Comparison of ENCODE assay signal across 8 mouse cellular contexts in the genomic region with DNA sequence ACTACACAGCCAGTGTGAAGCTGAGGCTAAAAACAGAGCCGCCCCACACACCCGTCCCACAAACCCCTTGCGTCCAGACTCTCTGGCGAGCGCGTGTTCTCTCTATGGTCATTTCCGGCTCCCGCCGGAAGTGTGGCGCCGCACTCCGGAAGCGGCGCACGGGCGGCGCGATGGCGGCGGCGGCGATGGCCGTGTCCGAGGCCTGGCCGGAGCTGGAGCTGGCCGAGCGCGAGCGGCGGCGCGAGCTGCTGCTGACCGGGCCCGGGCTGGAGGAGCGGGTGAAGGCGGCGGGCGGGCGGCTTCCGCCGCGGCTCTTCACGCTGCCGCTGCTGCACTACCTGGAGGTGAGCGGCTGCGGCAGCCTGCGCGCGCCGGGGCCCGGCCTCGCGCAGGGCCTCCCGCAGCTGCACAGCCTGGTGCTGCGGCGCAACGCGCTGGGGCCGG. TPM values are rescaled to one million over a fixed set of nuclear protein-coding genes. Genes with fewer than 3 reads are reported as not detected.
DNase-seq lines count a peak whose midpoint lies in the region; ATAC-seq and TF ChIP-seq lines count a peak whose summit lies in the region.

A gene (plus strand): TSS at position 86 of the 444 bp plus-strand sequence.

- H3K9me3 ChIP-seq in ES-Bruce4 (replicated peaks; ENCODE audit: control insufficient read depth, insufficient read depth, low read length, poor library complexity, severe bottlenecking) = no peaks in the 10 kb centered on the region
- no peaks in the 10 kb centered on the region for H3K9me3 ChIP-seq in forebrain, embryonic 11.5 days (ENCODE audit: control insufficient read depth, low read length)
- no peaks in the 10 kb centered on the region for H3K9me3 ChIP-seq in heart, embryonic 15.5 days (replicated peaks)
- no peaks in the 10 kb centered on the region for H3K9me3 ChIP-seq in liver, postnatal 0 days (ENCODE audit: low read length)
- no peaks in the 10 kb centered on the region for H3K9me3 ChIP-seq in neural tube, embryonic 13.5 days

- TF ChIP-seq EP300 in ES-Bruce4 (IDR thresholded peaks at IDR 0.05; ENCODE audit: insufficient read depth, low read depth, low read length) = no peak
- TF ChIP-seq EP300 in liver, postnatal 0 days (IDR thresholded peaks at IDR 0.05; ENCODE audit: low read depth) = no peak

- under 1% methylated on average over 54 of the region's 59 CpGs for WGBS in forebrain, embryonic 11.5 days
- under 1% methylated on average over 54 of the region's 59 CpGs for WGBS in heart, embryonic 15.5 days
- 2% methylated on average over 28 of the region's 59 CpGs for WGBS in liver, postnatal 0 days (ENCODE audit: insufficient replicate concordance)
- 0% methylated on average over 30 of the region's 59 CpGs for WGBS in neural tube, embryonic 13.5 days

- peak within 1 kb of the TSS; percentile 98 for H3K4me2 ChIP-seq in forebrain, embryonic 11.5 days (ENCODE audit: low read depth, low read length, severe bottlenecking)
- peak within 1 kb of the TSS; percentile 96 for H3K4me2 ChIP-seq in heart, embryonic 15.5 days
- peak within 1 kb of the TSS; percentile 96 for H3K4me2 ChIP-seq in liver, postnatal 0 days (ENCODE audit: low read depth, low read length)
- H3K4me2 ChIP-seq in neural tube, embryonic 13.5 days = peak within 1 kb of the TSS; percentile 100

- no peak for TF ChIP-seq CTCF in ES-Bruce4 (IDR thresholded peaks at IDR 0.05; ENCODE audit: low read depth, low read length)
- peak; percentile 6; the same call in 1 of the 2 replicates for TF ChIP-seq CTCF in liver, postnatal 0 days (IDR thresholded peaks at IDR 0.05; ENCODE audit: low read depth)

- peaks cover 5% of the 10 kb centered on the region; the same call in 1 of the 2 replicates for H3K36me3 ChIP-seq in ES-Bruce4 (ENCODE audit: control insufficient read depth, insufficient read depth, low read length, poor library complexity, severe bottlenecking)
- no peaks in the 10 kb centered on the region; the same call in 1 of the 2 replicates for H3K36me3 ChIP-seq in forebrain, embryonic 11.5 days (ENCODE audit: control insufficient read depth, insufficient read depth, low read length)
- peaks cover 14% of the 10 kb centered on the region for H3K36me3 ChIP-seq in heart, embryonic 15.5 days
- H3K36me3 ChIP-seq in liver, postnatal 0 days (replicated peaks; ENCODE audit: insufficient read depth, low read length) = peaks cover 17% of the 10 kb centered on the region
- H3K36me3 ChIP-seq in neural tube, embryonic 13.5 days = peaks cover 36% of the 10 kb centered on the region

- H3K9ac ChIP-seq in ES-Bruce4 (ENCODE audit: low read depth, poor library complexity, severe bottlenecking) = peak within 1 kb of the TSS; percentile 87
- peak within 1 kb of the TSS; percentile 87 for H3K9ac ChIP-seq in forebrain, embryonic 11.5 days (ENCODE audit: low read length)
- peak within 1 kb of the TSS; percentile 87 for H3K9ac ChIP-seq in heart, embryonic 15.5 days
- H3K9ac ChIP-seq in liver, postnatal 0 days (replicated peaks) = peak within 1 kb of the TSS; percentile 95
- H3K9ac ChIP-seq in neural tube, embryonic 13.5 days = peak within 1 kb of the TSS; percentile 97

- peak; percentile 66 for DNase-seq in c-Kit-positive CD71-negative TER-119-negative erythroid progenitor cells, embryonic 14.5 days (ENCODE audit: low read depth)
- peak; percentile 90 for DNase-seq in forebrain, embryonic 11.5 days (ENCODE audit: low spot score)
- peak; percentile 90 for DNase-seq in kidney, postnatal 14 days
- peak; percentile 86 for DNase-seq in liver, postnatal 0 days
- peak; percentile 89 for DNase-seq in telencephalon, adult 2 months (ENCODE audit: low read depth, low spot score)

- H3K4me3 ChIP-seq in ES-Bruce4 (ENCODE audit: low read depth, low read length) = peak within 1 kb of the TSS; percentile 87
- peak within 1 kb of the TSS; percentile 100 for H3K4me3 ChIP-seq in forebrain, embryonic 11.5 days (ENCODE audit: low read depth, low read length)
- peak within 1 kb of the TSS; percentile 76 for H3K4me3 ChIP-seq in heart, embryonic 15.5 days
- peak within 1 kb of the TSS; percentile 91 for H3K4me3 ChIP-seq in liver, postnatal 0 days (ENCODE audit: low read depth, low read length)
- peak within 1 kb of the TSS; percentile 100 for H3K4me3 ChIP-seq in neural tube, embryonic 13.5 days

- no peak within 1 kb of the TSS for H3K27ac ChIP-seq in ES-Bruce4 (ENCODE audit: insufficient read depth, low read length)
- no peak within 1 kb of the TSS for H3K27ac ChIP-seq in forebrain, embryonic 11.5 days (ENCODE audit: low read depth, low read length)
- peak within 1 kb of the TSS; percentile 57 for H3K27ac ChIP-seq in heart, embryonic 15.5 days
- peak within 1 kb of the TSS; percentile 78 for H3K27ac ChIP-seq in liver, postnatal 0 days (ENCODE audit: low read depth)
- peak within 1 kb of the TSS; percentile 77 for H3K27ac ChIP-seq in neural tube, embryonic 13.5 days (replicated peaks)

- TF ChIP-seq POLR2A in ES-Bruce4 (IDR thresholded peaks at IDR 0.05; ENCODE audit: insufficient read depth, low read length) = peak; percentile 71

- H3K27me3 ChIP-seq in ES-Bruce4 (ENCODE audit: control insufficient read depth, insufficient read depth, low read length, poor library complexity, severe bottlenecking) = no peaks in the 10 kb centered on the region
- H3K27me3 ChIP-seq in forebrain, embryonic 11.5 days (ENCODE audit: control insufficient read depth, insufficient read depth, low read length) = no peaks in the 10 kb centered on the region
- H3K27me3 ChIP-seq in heart, embryonic 15.5 days = no peaks in the 10 kb centered on the region
- no peaks in the 10 kb centered on the region for H3K27me3 ChIP-seq in liver, postnatal 0 days (ENCODE audit: insufficient read depth, low read length)
- no peaks in the 10 kb centered on the region for H3K27me3 ChIP-seq in neural tube, embryonic 13.5 days

- peak; percentile 92 for ATAC-seq in forebrain, embryonic 11.5 days (replicated peaks; ENCODE audit: low FRiP score)
- peak; percentile 94 for ATAC-seq in heart, embryonic 15.5 days (replicated peaks; ENCODE audit: insufficient number of reproducible peaks, insufficient read depth, low FRiP score, low read depth)
- peak; percentile 95 for ATAC-seq in liver, postnatal 0 days
- peak; percentile 95 for ATAC-seq in neural tube, embryonic 13.5 days (ENCODE audit: low read depth)

- H3K4me1 ChIP-seq in ES-Bruce4 (ENCODE audit: control insufficient read depth, insufficient read depth, low read length) = peaks cover 3% of the 10 kb centered on the region
- peaks cover 10% of the 10 kb centered on the region; the same call in 1 of the 2 replicates for H3K4me1 ChIP-seq in forebrain, embryonic 11.5 days (replicated peaks; ENCODE audit: control insufficient read depth, insufficient read depth, low read length)
- peaks cover 25% of the 10 kb centered on the region for H3K4me1 ChIP-seq in heart, embryonic 15.5 days (replicated peaks)
- H3K4me1 ChIP-seq in liver, postnatal 0 days (ENCODE audit: insufficient read depth) = peaks cover 18% of the 10 kb centered on the region
- peaks cover 35% of the 10 kb centered on the region for H3K4me1 ChIP-seq in neural tube, embryonic 13.5 days (replicated peaks)

RNA-seq across cellular contexts. Expression of the gene that starts here (rescaled TPM):
- polyA plus RNA-seq in ES-Bruce4 (2011; ENCODE audit: insufficient read depth, insufficient read length, low read depth, missing spikeins) = 44.8 and 47.2 TPM in 2 replicates
- 12.3 and 19.2 TPM in 2 replicates for polyA plus RNA-seq in forebrain, embryonic 11.5 days (2014; fragmentation: Nextera tagmentation; extraction: Ambion mirVana)
- 13.4 and 20.9 TPM in 2 replicates for polyA plus RNA-seq in heart, embryonic 15.5 days (2015; fragmentation: Nextera tagmentation; extraction: Ambion mirVana)
- 9.4 and 11.7 TPM in 2 replicates for polyA plus RNA-seq in liver, postnatal 0 days (2015; fragmentation: Nextera tagmentation; extraction: Ambion mirVana)
- polyA plus RNA-seq in neural tube, embryonic 13.5 days (2015; fragmentation: Nextera tagmentation; extraction: Ambion mirVana) = 24.0 and 25.2 TPM in 2 replicates

Comparison
In these comparisons a context has a peak if more than half of its experiments do, and no peak if none do; other contexts are left out.
1. H3K27ac ChIP-seq: peak in heart, embryonic 15.5 days (single experiment), liver, postnatal 0 days (single experiment) and neural tube, embryonic 13.5 days (single experiment); none in ES-Bruce4 (single experiment) and forebrain, embryonic 11.5 days (single experiment).
2. Peak in every context shown above with its lines, with median percentiles within 50 percentile points of each other: H3K4me3 ChIP-seq, H3K9ac ChIP-seq, DNase-seq, ATAC-seq and H3K4me2 ChIP-seq.